Mouse (Mus musculus) stomach, embryonic 14.5 days (tissue): ENCODE data around the gene Fam78a. TPM values are rescaled to one million over a fixed set of nuclear protein-coding genes. Genes with fewer than 3 reads are reported as not detected.

Experiments used
- ATAC-seq: fragments of 200-750 bp; cut with Nextera tagmentation; 2 replicates; pipeline ENCODE4 v1.8.0; 2017; ENCODE audit warnings: low read depth, moderate TSS enrichment; ENCODE audit not compliant: insufficient number of reproducible peaks, insufficient read depth, low FRiP score
- H3K27ac ChIP-seq: fragments of 300-500 bp; sonication (generic); 2 replicates; pipeline ENCODE4 v1.5.1; 2014; ENCODE audit warnings: mild to moderate bottlenecking, low read length, moderate library complexity, mixed read lengths
- H3K27me3 ChIP-seq: fragments of 300-500 bp; sonication (generic); 2 replicates; pipeline ENCODE4 v1.6.1; 2014; ENCODE audit warnings: low read length, control low read depth, mixed read lengths; ENCODE audit not compliant: control insufficient read depth, insufficient read depth
- H3K36me3 ChIP-seq: fragments of 300-500 bp; sonication (generic); 2 replicates; pipeline ENCODE4 v1.6.1; 2014; ENCODE audit warnings: mild to moderate bottlenecking, control low read depth, low read length, moderate library complexity, mixed read lengths; ENCODE audit not compliant: control insufficient read depth, insufficient read depth
- H3K4me1 ChIP-seq: fragments of 300-500 bp; sonication (generic); 2 replicates; pipeline ENCODE4 v1.6.1; 2014; ENCODE audit warnings: low read length, control low read depth, mixed read lengths; ENCODE audit not compliant: control insufficient read depth, insufficient read depth
- H3K4me2 ChIP-seq: fragments of 300-500 bp; sonication (generic); replicated peaks from 2 replicates; pipeline ENCODE4 v1.6.1; 2014; ENCODE audit warnings: low read depth, low read length, control low read depth
- H3K4me3 ChIP-seq: fragments of 300-500 bp; sonication (generic); 2 replicates; pipeline ENCODE4 v1.5.1; 2014; ENCODE audit warnings: low read depth, low read length, control low read depth
- H3K9ac ChIP-seq: fragments of 300-500 bp; sonication (generic); replicated peaks from 2 replicates; pipeline ENCODE4 v1.6.1; 2014; ENCODE audit warnings: low read depth, mild to moderate bottlenecking, control low read depth, low read length, moderate library complexity, mixed read lengths
- H3K9me3 ChIP-seq: fragments of 300-500 bp; sonication (generic); 2 replicates; pipeline ENCODE4 v1.6.1; 2016; ENCODE audit warnings: low read depth, low read length, control low read depth; ENCODE audit not compliant: control insufficient read depth
- WGBS: fragments of 180-500 bp; shearing (Covaris S2); extraction: QIAGEN DNeasy Blood & Tissue Kit; methylation state at CpG from one replicate; pipeline ENCODE4 v1.1.7; 2014; 5-methylcytosine and 5-hydroxymethylcytosine counted together
- polyA plus RNA-seq: library from polyadenylated mRNA; unstranded; fragments of >200 nt; fragmentation: Nextera tagmentation; extraction: Ambion mirVana; gene quantifications from 2 replicates; pipeline ENCODE4 v1.2.1, GENCODE M21; 2014

Gene Fam78a
- polyA plus RNA-seq, 1 experiment from 2014 or later = 1.2 TPM

GRCm38 (mm10) chr2:32090145-32090544 is 5.5 kb upstream of the Fam78a start:
- Histone ChIP-seq H3K9ac (no peak overlapping the region), H3K27ac (no peak overlapping the region), H3K4me1 (peaks cover 4% of the 10 kb centered on the region; the same call in 1 of the 2 replicates), H3K36me3 (no peaks in the 10 kb centered on the region), H3K27me3 (no peaks in the 10 kb centered on the region), H3K9me3 (no peaks in the 10 kb centered on the region), H3K4me2 (no peak overlapping the region), H3K4me3 (no peak overlapping the region)
- no peak for ATAC-seq
- WGBS = 83% methylated on average over 2 of the region's 2 CpGs

GRCm38 (mm10) chr2:32089606-32090005 is 4.9 kb upstream of the Fam78a start:
- 0 out of 2 replicates have a peak, but pooled peaks cover 3% of the 10 kb centered on the region for H3K27me3 ChIP-seq
- no peak overlapping the region for H3K27ac ChIP-seq
- no peak overlapping the region for H3K9ac ChIP-seq
- 76% methylated on average over 3 of the region's 3 CpGs for WGBS
- no peaks in the 10 kb centered on the region for H3K36me3 ChIP-seq
- no peak overlapping the region for H3K4me2 ChIP-seq
- H3K4me1 ChIP-seq = peaks cover 4% of the 10 kb centered on the region; the same call in 1 of the 2 replicates
- H3K4me3 ChIP-seq = no peak overlapping the region
- H3K9me3 ChIP-seq = no peaks in the 10 kb centered on the region
- no peak for ATAC-seq

GRCm38 (mm10) chr2:32088372-32088981 is 3.8 kb upstream of the Fam78a start:
- H3K9ac ChIP-seq = no peak overlapping the region
- WGBS = 6% methylated on average over 35 of the region's 35 CpGs
- no peak overlapping the region for H3K27ac ChIP-seq
- H3K36me3 ChIP-seq = no peaks in the 10 kb centered on the region
- no peak overlapping the region for H3K4me3 ChIP-seq
- peaks cover 12% of the 10 kb centered on the region for H3K4me1 ChIP-seq
- peak overlapping the region; percentile 38 for H3K4me2 ChIP-seq
- ATAC-seq = no peak
- H3K27me3 ChIP-seq = peaks cover 10% of the 10 kb centered on the region
- no peaks in the 10 kb centered on the region for H3K9me3 ChIP-seq

GRCm38 (mm10) chr2:32087606-32088005 is 2.9 kb upstream of the Fam78a start:
- Histone ChIP-seq H3K9me3 (no peaks in the 10 kb centered on the region), H3K4me2 (no peak overlapping the region), H3K36me3 (no peaks in the 10 kb centered on the region), H3K4me1 (peaks cover 12% of the 10 kb centered on the region), H3K4me3 (no peak overlapping the region), H3K9ac (no peak overlapping the region), H3K27ac (no peak overlapping the region), H3K27me3 (peaks cover 15% of the 10 kb centered on the region)
- ATAC-seq = no peak
- 63% methylated on average over 4 of the region's 4 CpGs for WGBS

GRCm38 (mm10) chr2:32085231-32085630 is 574 bp upstream of the Fam78a start:
- Histone ChIP-seq H3K27ac (no peak overlapping the region), H3K4me3 (no peak overlapping the region), H3K27me3 (peaks cover 23% of the 10 kb centered on the region), H3K9me3 (no peaks in the 10 kb centered on the region), H3K9ac (no peak overlapping the region), H3K4me2 (no peak overlapping the region), H3K36me3 (no peaks in the 10 kb centered on the region), H3K4me1 (peaks cover 12% of the 10 kb centered on the region)
- WGBS = 66% methylated on average over 2 of the region's 2 CpGs
- peak; percentile 19; the same call in 1 of the 2 replicates for ATAC-seq

- Histone ChIP-seq H3K27me3 (peaks cover 23% of the 10 kb centered on the region), H3K36me3 (no peaks in the 10 kb centered on the region), H3K4me3 (peak overlapping the region; percentile 63), H3K9ac (no peak overlapping the region), H3K27ac (no peak overlapping the region), H3K9me3 (no peaks in the 10 kb centered on the region), H3K4me1 (peaks cover 12% of the 10 kb centered on the region), H3K4me2 (peak overlapping the region; percentile 100)
- ATAC-seq = no peak
- 20% methylated on average over 2 of the region's 2 CpGs for WGBS
These were observed 179 bp upstream of the Fam78a start for GRCm38 (mm10) chr2:32084872-32085199.

- H3K4me2 ChIP-seq = peak overlapping the region; percentile 100
- no peaks in the 10 kb centered on the region for H3K36me3 ChIP-seq
- no peaks in the 10 kb centered on the region for H3K9me3 ChIP-seq
- peak overlapping the region; percentile 63 for H3K4me3 ChIP-seq
- no peak overlapping the region for H3K27ac ChIP-seq
- H3K9ac ChIP-seq = no peak overlapping the region
- peaks cover 10% of the 10 kb centered on the region for H3K4me1 ChIP-seq
- WGBS = under 1% methylated on average over 89 of the region's 91 CpGs
- ATAC-seq = no peak
- peaks cover 23% of the 10 kb centered on the region for H3K27me3 ChIP-seq
These were observed 1.3 kb downstream of the Fam78a start for GRCm38 (mm10) chr2:32083159-32084011.

GRCm38 (mm10) chr2:32082229-32082628 is 2.4 kb downstream of the Fam78a start:
- Histone ChIP-seq H3K9me3 (no peaks in the 10 kb centered on the region), H3K4me1 (peaks cover 8% of the 10 kb centered on the region), H3K9ac (no peak overlapping the region), H3K27ac (no peak overlapping the region), H3K4me2 (peak overlapping the region; percentile 100), H3K36me3 (no peaks in the 10 kb centered on the region), H3K27me3 (peaks cover 23% of the 10 kb centered on the region), H3K4me3 (peak overlapping the region; percentile 63; the same call in 1 of the 2 replicates)
- no peak for ATAC-seq
- 20% methylated on average over 2 of the region's 2 CpGs for WGBS
